Mouse (Mus musculus) kidney, embryonic 16.5 days (tissue): ENCODE measurements around the gene Gm20431. TPM values are rescaled to one million over a fixed set of nuclear protein-coding genes. Genes with fewer than 3 reads are reported as not detected.
A peak's percentile ranks its signal among the peaks of the same experiment; 100 is the strongest.

Source experiments
- ATAC-seq: fragments of 200-750 bp; cut with Nextera tagmentation; 2 replicates; pipeline ENCODE4 v1.8.0; 2017; ENCODE audit warnings: moderate TSS enrichment; ENCODE audit not compliant: low FRiP score, low TSS enrichment
- H3K27ac ChIP-seq: fragments of 300-500 bp; sonication (generic); 2 replicates; pipeline ENCODE4 v1.5.1; 2014; ENCODE audit warnings: low read length
- H3K27me3 ChIP-seq: fragments of 300-500 bp; sonication (generic); 2 replicates; pipeline ENCODE4 v1.6.1; 2014; ENCODE audit warnings: low read length, control low read depth, mixed read lengths; ENCODE audit not compliant: insufficient read depth
- H3K36me3 ChIP-seq: fragments of 300-500 bp; sonication (generic); 2 replicates; pipeline ENCODE4 v1.6.1; 2014; ENCODE audit warnings: low read length, control low read depth, mixed read lengths; ENCODE audit not compliant: insufficient read depth
- H3K4me1 ChIP-seq: fragments of 300-500 bp; sonication (generic); 2 replicates; pipeline ENCODE4 v1.6.1; 2014; ENCODE audit warnings: low read length, control low read depth, mixed read lengths; ENCODE audit not compliant: insufficient read depth
- H3K4me2 ChIP-seq: fragments of 300-500 bp; sonication (generic); replicated peaks from 2 replicates; pipeline ENCODE4 v1.6.1; 2014; ENCODE audit warnings: low read depth, low read length
- H3K4me3 ChIP-seq: fragments of 300-500 bp; sonication (generic); 2 replicates; pipeline ENCODE4 v1.5.1; 2014; ENCODE audit warnings: mild to moderate bottlenecking, low read length
- H3K9ac ChIP-seq: fragments of 300-500 bp; sonication (generic); replicated peaks from 2 replicates; pipeline ENCODE4 v1.6.1; 2014; ENCODE audit warnings: low read length
- H3K9me3 ChIP-seq: fragments of 300-500 bp; sonication (generic); 2 replicates; pipeline ENCODE4 v1.6.1; 2016; ENCODE audit warnings: low read length, control low read depth
- WGBS: fragments of 180-500 bp; shearing (Covaris S2); extraction: QIAGEN DNeasy Blood & Tissue Kit; methylation state at CpG from one replicate; pipeline ENCODE4 v1.1.7; 2014; 5-methylcytosine and 5-hydroxymethylcytosine counted together
- polyA plus RNA-seq: library from polyadenylated mRNA; unstranded; fragments of >200 nt; fragmentation: Nextera tagmentation; extraction: Ambion mirVana; gene quantifications from 2 replicates; pipeline ENCODE4 v1.2.1, GENCODE M21; 2015

The Gm20431 gene
- polyA plus RNA-seq, 1 experiment from 2014 or later: 1.3 TPM

- H3K4me2 ChIP-seq: no peak overlapping the region
- H3K4me3 ChIP-seq: no peak overlapping the region
- no peaks in the 10 kb centered on the region for H3K4me1 ChIP-seq
- peaks cover 61% of the 10 kb centered on the region for H3K36me3 ChIP-seq
- H3K27me3 ChIP-seq: no peaks in the 10 kb centered on the region
- H3K27ac ChIP-seq: no peak overlapping the region
- 0 out of 2 replicates have a peak, but pooled peaks have one; percentile 30 for ATAC-seq
- H3K9ac ChIP-seq: no peak overlapping the region
- H3K9me3 ChIP-seq: no peaks in the 10 kb centered on the region
- 80% methylated on average over 10 of the region's 10 CpGs for WGBS
These were observed 50.0 kb downstream of the Gm20431 start for GRCm38 (mm10) chr2:167611287-167611686.

GRCm38 (mm10) chr2:167606745-167607123, 54.6 kb downstream of the Gm20431 start:
- no peak overlapping the region for H3K4me3 ChIP-seq
- H3K4me2 ChIP-seq: no peak overlapping the region
- H3K36me3 ChIP-seq: peaks cover 23% of the 10 kb centered on the region; the same call in 1 of the 2 replicates
- ATAC-seq: no peak
- H3K27me3 ChIP-seq: no peaks in the 10 kb centered on the region
- H3K9ac ChIP-seq: no peak overlapping the region
- no peak overlapping the region for H3K27ac ChIP-seq
- 83% methylated on average over 4 of the region's 4 CpGs for WGBS
- H3K9me3 ChIP-seq: no peaks in the 10 kb centered on the region
- no peaks in the 10 kb centered on the region; the same call in 1 of the 2 replicates for H3K4me1 ChIP-seq

GRCm38 (mm10) chr2:167605817-167606744, 55.2 kb downstream of the Gm20431 start:
- Histone ChIP-seq H3K4me1 (no peaks in the 10 kb centered on the region; the same call in 1 of the 2 replicates), H3K36me3 (peaks cover 23% of the 10 kb centered on the region; the same call in 1 of the 2 replicates), H3K9me3 (no peaks in the 10 kb centered on the region), H3K4me2 (no peak overlapping the region), H3K9ac (no peak overlapping the region), H3K27me3 (no peaks in the 10 kb centered on the region), H3K27ac (no peak overlapping the region), H3K4me3 (no peak overlapping the region)
- WGBS: 71% methylated on average over 17 of the region's 17 CpGs
- no peak for ATAC-seq

- Histone ChIP-seq H3K4me2 (no peak overlapping the region), H3K27ac (no peak overlapping the region)
- WGBS: 28% methylated on average over 11 of the region's 11 CpGs
These were observed 56.0 kb downstream of the Gm20431 start for GRCm38 (mm10) chr2:167605178-167605794.

GRCm38 (mm10) chr2:167602978-167603377, 58.3 kb downstream of the Gm20431 start:
- no peak overlapping the region for H3K4me3 ChIP-seq
- peaks cover 17% of the 10 kb centered on the region for H3K4me1 ChIP-seq
- no peak overlapping the region for H3K4me2 ChIP-seq
- no peak overlapping the region for H3K27ac ChIP-seq
- H3K9me3 ChIP-seq: no peaks in the 10 kb centered on the region
- 43% methylated on average over 5 of the region's 5 CpGs for WGBS
- peaks cover 7% of the 10 kb centered on the region; the same call in 1 of the 2 replicates for H3K36me3 ChIP-seq
- ATAC-seq: no peak
- 0 out of 2 replicates have a peak overlapping the region, but pooled peaks have one; percentile 22 for H3K9ac ChIP-seq
- H3K27me3 ChIP-seq: no peaks in the 10 kb centered on the region

More at GRCm38 (mm10) chr2:167605178-167605794, 56.0 kb downstream of the Gm20431 start:
- Histone ChIP-seq H3K27me3 (no peaks in the 10 kb centered on the region), H3K4me3 (no peak overlapping the region), H3K4me1 (peaks cover 6% of the 10 kb centered on the region), H3K9me3 (no peaks in the 10 kb centered on the region), H3K9ac (no peak overlapping the region), H3K36me3 (peaks cover 19% of the 10 kb centered on the region; the same call in 1 of the 2 replicates)
- peak; percentile 86 for ATAC-seq

GRCm38 (mm10) chr2:167602364-167602763, 58.9 kb downstream of the Gm20431 start:
- no peak overlapping the region for H3K4me3 ChIP-seq
- H3K4me2 ChIP-seq: no peak overlapping the region
- no peak overlapping the region for H3K9ac ChIP-seq
- H3K9me3 ChIP-seq: no peaks in the 10 kb centered on the region
- H3K4me1 ChIP-seq: peaks cover 23% of the 10 kb centered on the region
- no peaks in the 10 kb centered on the region for H3K27me3 ChIP-seq
- WGBS: 88% methylated on average over 2 of the region's 2 CpGs
- no peak for ATAC-seq
- H3K36me3 ChIP-seq: peaks cover 6% of the 10 kb centered on the region; the same call in 1 of the 2 replicates
- H3K27ac ChIP-seq: no peak overlapping the region

- H3K4me3 ChIP-seq: no peak overlapping the region
- no peak overlapping the region for H3K9ac ChIP-seq
- H3K27ac ChIP-seq: no peak overlapping the region
- 59% methylated on average over 8 of the region's 8 CpGs for WGBS
- no peak overlapping the region for H3K4me2 ChIP-seq
- H3K4me1 ChIP-seq: peaks cover 40% of the 10 kb centered on the region
- H3K27me3 ChIP-seq: no peaks in the 10 kb centered on the region
- no peaks in the 10 kb centered on the region for H3K36me3 ChIP-seq
- H3K9me3 ChIP-seq: no peaks in the 10 kb centered on the region
- no peak for ATAC-seq
These were observed 60.8 kb downstream of the Gm20431 start for GRCm38 (mm10) chr2:167600481-167600995.

- Histone ChIP-seq H3K36me3 (no peaks in the 10 kb centered on the region), H3K27ac (no peak overlapping the region), H3K9ac (no peak overlapping the region), H3K27me3 (no peaks in the 10 kb centered on the region), H3K4me2 (no peak overlapping the region), H3K4me3 (no peak overlapping the region), H3K9me3 (no peaks in the 10 kb centered on the region), H3K4me1 (peaks cover 45% of the 10 kb centered on the region)
- 70% methylated on average over 6 of the region's 6 CpGs for WGBS
- ATAC-seq: no peak
These were observed 61.4 kb downstream of the Gm20431 start for GRCm38 (mm10) chr2:167599917-167600316.

GRCm38 (mm10) chr2:167599195-167599594, 62.1 kb downstream of the Gm20431 start:
- Histone ChIP-seq H3K36me3 (no peaks in the 10 kb centered on the region), H3K9ac (no peak overlapping the region), H3K27ac (no peak overlapping the region), H3K4me1 (peaks cover 52% of the 10 kb centered on the region), H3K4me2 (no peak overlapping the region), H3K9me3 (no peaks in the 10 kb centered on the region), H3K27me3 (no peaks in the 10 kb centered on the region), H3K4me3 (no peak overlapping the region)
- WGBS: 66% methylated on average over 5 of the region's 5 CpGs
- no peak for ATAC-seq
